Mouse (Mus musculus): ENCODE results near the gene Svep1. TPM values are rescaled to one million over a fixed set of nuclear protein-coding genes. Genes with fewer than 3 reads are reported as not detected.

Gene Svep1
- total RNA-seq (2014; rRNA removed) (1.3 and 3.0 TPM in 2 replicates), polyA plus RNA-seq (2015; fragmentation: Nextera tagmentation; extraction: Ambion mirVana) (0.21 and 0.47 TPM in 2 replicates)

GRCm38 (mm10) chr4:58206115-58206945 lies at the start of gene Svep1:
Gene Svep1 (minus strand): TSS chr4:58206859.
- H3K9me3 ChIP-seq (ENCODE audit: low read length): no peaks in the 10 kb centered on the region
- ATAC-seq (peak; percentile 75), DNase-seq (peak; percentile 33)
- H3K27ac ChIP-seq (ENCODE audit: low read depth, low read length): no peak within 1 kb of the TSS
- H3K4me1 ChIP-seq (ENCODE audit: insufficient read depth): no peaks in the 10 kb centered on the region; the same call in 1 of the 2 replicates
- peak within 1 kb of the TSS; percentile 84 for H3K4me2 ChIP-seq (ENCODE audit: low read depth)
- no peak for TF ChIP-seq CTCF (IDR thresholded peaks at IDR 0.05; ENCODE audit: low read depth)
- H3K4me3 ChIP-seq (ENCODE audit: low read depth, low read length): peak within 1 kb of the TSS; percentile 42
- peaks cover 13% of the 10 kb centered on the region for H3K27me3 ChIP-seq (ENCODE audit: insufficient read depth, low read length)
- under 1% methylated on average over 47 of the region's 47 CpGs for WGBS
- peak within 1 kb of the TSS; percentile 18; the same call in 1 of the 2 replicates for H3K9ac ChIP-seq
- H3K36me3 ChIP-seq (ENCODE audit: insufficient read depth): no peaks in the 10 kb centered on the region

- ATAC-seq (peak; percentile 40; the same call in 1 of the 2 replicates), DNase-seq (peak; percentile 83)
These were observed 46.8 kb upstream of the Svep1 start for GRCm38 (mm10) chr4:58253410-58253809.

GRCm38 (mm10) chr4:58252381-58252780 lies 45.7 kb upstream of the Svep1 start:
- WGBS: 91% methylated on average over 3 of the region's 3 CpGs
- no peak overlapping the region for H3K4me2 ChIP-seq (ENCODE audit: low read depth)
- H3K27ac ChIP-seq (ENCODE audit: low read depth, low read length): no peak overlapping the region
- DNase-seq (no peak), ATAC-seq (no peak)
- no peaks in the 10 kb centered on the region for H3K36me3 ChIP-seq (ENCODE audit: insufficient read depth)
- TF ChIP-seq CTCF (IDR thresholded peaks at IDR 0.05; ENCODE audit: low read depth): no peak; the same call in 1 of the 2 replicates
- H3K9me3 ChIP-seq (ENCODE audit: low read length): no peaks in the 10 kb centered on the region
- no peaks in the 10 kb centered on the region for H3K4me1 ChIP-seq (ENCODE audit: insufficient read depth)
- no peaks in the 10 kb centered on the region for H3K27me3 ChIP-seq (ENCODE audit: insufficient read depth, low read length)
- no peak overlapping the region for H3K4me3 ChIP-seq (ENCODE audit: low read depth, low read length)
- no peak overlapping the region for H3K9ac ChIP-seq

More at GRCm38 (mm10) chr4:58253410-58253809, 46.8 kb upstream of the Svep1 start:
- WGBS: 36% methylated on average over 5 of the region's 5 CpGs
- Histone ChIP-seq H3K27ac (ENCODE audit: low read depth, low read length) (no peak overlapping the region), H3K4me2 (ENCODE audit: low read depth) (no peak overlapping the region), H3K27me3 (ENCODE audit: insufficient read depth, low read length) (no peaks in the 10 kb centered on the region), H3K9me3 (ENCODE audit: low read length) (no peaks in the 10 kb centered on the region), H3K4me3 (ENCODE audit: low read depth, low read length) (no peak overlapping the region), H3K9ac (no peak overlapping the region), H3K36me3 (ENCODE audit: insufficient read depth) (no peaks in the 10 kb centered on the region), H3K4me1 (ENCODE audit: insufficient read depth) (no peaks in the 10 kb centered on the region)
- TF ChIP-seq CTCF (IDR thresholded peaks at IDR 0.05; ENCODE audit: low read depth): peak; percentile 73

GRCm38 (mm10) chr4:58245544-58245943 lies 38.9 kb upstream of the Svep1 start:
- no peak overlapping the region for H3K4me2 ChIP-seq (ENCODE audit: low read depth)
- no peaks in the 10 kb centered on the region for H3K36me3 ChIP-seq (ENCODE audit: insufficient read depth)
- no peaks in the 10 kb centered on the region for H3K27me3 ChIP-seq (ENCODE audit: insufficient read depth, low read length)
- H3K9me3 ChIP-seq (ENCODE audit: low read length): no peaks in the 10 kb centered on the region
- ATAC-seq: no peak
- DNase-seq: no peak
- no peak overlapping the region for H3K4me3 ChIP-seq (ENCODE audit: low read depth, low read length)
- TF ChIP-seq CTCF (IDR thresholded peaks at IDR 0.05; ENCODE audit: low read depth): no peak
- no peaks in the 10 kb centered on the region for H3K4me1 ChIP-seq (ENCODE audit: insufficient read depth)
- 97% methylated on average over 1 of the region's 1 CpGs for WGBS
- no peak overlapping the region for H3K9ac ChIP-seq
- no peak overlapping the region for H3K27ac ChIP-seq (ENCODE audit: low read depth, low read length)

- H3K4me1 ChIP-seq (ENCODE audit: insufficient read depth): no peaks in the 10 kb centered on the region
- H3K9ac ChIP-seq: no peak overlapping the region
- H3K36me3 ChIP-seq (ENCODE audit: insufficient read depth): no peaks in the 10 kb centered on the region
- no peak overlapping the region for H3K4me3 ChIP-seq (ENCODE audit: low read depth, low read length)
- H3K4me2 ChIP-seq (ENCODE audit: low read depth): no peak overlapping the region
- H3K9me3 ChIP-seq (ENCODE audit: low read length): no peaks in the 10 kb centered on the region
- no peak for ATAC-seq
- H3K27me3 ChIP-seq (ENCODE audit: insufficient read depth, low read length): no peaks in the 10 kb centered on the region
- 84% methylated on average over 7 of the region's 7 CpGs for WGBS
- no peak for DNase-seq
- no peak overlapping the region for H3K27ac ChIP-seq (ENCODE audit: low read depth, low read length)
- TF ChIP-seq CTCF (IDR thresholded peaks at IDR 0.05; ENCODE audit: low read depth): no peak
These were observed 33.8 kb upstream of the Svep1 start for GRCm38 (mm10) chr4:58240416-58240815.

DNA sequence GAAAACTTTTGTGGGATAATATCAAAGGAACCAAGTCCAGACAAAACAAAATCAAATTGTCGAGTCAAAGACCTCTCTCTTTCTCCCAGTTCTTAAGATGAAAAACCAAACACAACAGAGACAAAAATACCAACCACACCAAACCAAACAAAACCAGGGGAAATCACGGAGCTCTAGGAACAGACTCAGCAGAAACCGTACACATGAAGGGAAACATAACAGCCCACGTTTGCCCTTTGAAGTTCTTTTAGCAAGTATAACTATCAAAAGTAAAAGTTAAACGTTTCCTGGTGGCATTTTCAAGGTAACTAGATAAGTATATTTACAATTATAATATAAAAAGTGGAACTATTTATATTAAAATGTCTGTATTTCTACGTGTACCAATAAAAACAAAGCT lies 29.2 kb upstream of the Svep1 start:
- Histone ChIP-seq H3K4me1 (ENCODE audit: insufficient read depth) (no peaks in the 10 kb centered on the region), H3K9ac (no peak overlapping the region)
- WGBS: 57% methylated on average over 6 of the region's 6 CpGs

DNA sequence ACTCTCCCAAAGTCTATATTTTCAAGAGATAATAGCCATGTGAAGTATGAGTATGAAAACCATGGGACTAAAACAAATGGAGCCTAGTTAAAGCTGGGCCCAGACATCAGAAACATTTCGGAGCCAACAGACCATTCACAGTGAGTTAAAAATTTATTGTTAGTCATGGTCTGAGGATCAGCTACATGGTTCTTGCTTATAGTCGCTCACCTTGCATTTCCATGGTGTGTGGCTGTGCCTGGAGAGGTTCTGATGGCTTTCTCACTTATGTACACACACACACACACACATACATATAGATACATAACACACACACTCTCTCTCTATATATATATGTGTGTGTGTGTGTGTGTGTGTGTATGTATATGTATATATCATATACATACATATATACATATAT lies 16.8 kb upstream of the Svep1 start:
- no peak for DNase-seq
- H3K4me2 ChIP-seq (ENCODE audit: low read depth): no peak overlapping the region
- no peak for ATAC-seq

More for the DNA sequence above, 29.2 kb upstream of the Svep1 start:
- no peak for TF ChIP-seq CTCF (IDR thresholded peaks at IDR 0.05; ENCODE audit: low read depth)
- ATAC-seq (no peak), DNase-seq (no peak)
- H3K4me3 ChIP-seq (ENCODE audit: low read depth, low read length): no peak overlapping the region
- H3K9me3 ChIP-seq (ENCODE audit: low read length): no peaks in the 10 kb centered on the region
- no peak overlapping the region for H3K4me2 ChIP-seq (ENCODE audit: low read depth)
- no peaks in the 10 kb centered on the region for H3K36me3 ChIP-seq (ENCODE audit: insufficient read depth)
- no peaks in the 10 kb centered on the region for H3K27me3 ChIP-seq (ENCODE audit: insufficient read depth, low read length)
- H3K27ac ChIP-seq (ENCODE audit: low read depth, low read length): no peak overlapping the region

More for the DNA sequence above, 16.8 kb upstream of the Svep1 start:
- H3K4me1 ChIP-seq (ENCODE audit: insufficient read depth): no peaks in the 10 kb centered on the region
- WGBS: 95% methylated on average over 2 of the region's 2 CpGs
- no peak overlapping the region for H3K27ac ChIP-seq (ENCODE audit: low read depth, low read length)
- H3K27me3 ChIP-seq (ENCODE audit: insufficient read depth, low read length): no peaks in the 10 kb centered on the region
- no peaks in the 10 kb centered on the region for H3K36me3 ChIP-seq (ENCODE audit: insufficient read depth)
- TF ChIP-seq CTCF (IDR thresholded peaks at IDR 0.05; ENCODE audit: low read depth): no peak
- no peak overlapping the region for H3K9ac ChIP-seq
- H3K4me3 ChIP-seq (ENCODE audit: low read depth, low read length): no peak overlapping the region
- no peaks in the 10 kb centered on the region for H3K9me3 ChIP-seq (ENCODE audit: low read length)
